Mouse (Mus musculus) hindbrain, embryonic 11.5 days (tissue): ENCODE measurements around the gene Cckbr. TPM values are rescaled to one million over a fixed set of nuclear protein-coding genes. Genes with fewer than 3 reads are reported as not detected.
"Not testable (repeated sequence)": the region's sequence is repeated elsewhere in the genome, so short reads cannot be mapped to it uniquely, and the experiment has no call there.

Source experiments
- ATAC-seq: fragments of 200-750 bp; cut with Nextera tagmentation; 2 replicates; pipeline ENCODE4 v1.8.0; 2017; ENCODE audit warnings: mild to moderate bottlenecking, moderate TSS enrichment, moderate library complexity; ENCODE audit not compliant: low FRiP score
- DNase-seq: peaks from one replicate; pipeline ENCODE4 v3.0.0-alpha.2; 2015; ENCODE audit warnings: low spot score
- H3K27ac ChIP-seq: fragments of 300-500 bp; sonication (generic); 2 replicates; pipeline ENCODE4 v1.5.1; 2014; ENCODE audit warnings: mild to moderate bottlenecking, low read depth, low read length
- H3K27me3 ChIP-seq: fragments of 300-500 bp; sonication (generic); 2 replicates; pipeline ENCODE4 v1.6.1; 2014; ENCODE audit warnings: mild to moderate bottlenecking, low read length, moderate library complexity, mixed read lengths; ENCODE audit not compliant: control insufficient read depth, insufficient read depth
- H3K36me3 ChIP-seq: fragments of 300-500 bp; sonication (generic); 2 replicates; pipeline ENCODE4 v1.6.1; 2014; ENCODE audit warnings: mild to moderate bottlenecking, low read length, moderate library complexity, mixed read lengths; ENCODE audit not compliant: control insufficient read depth, insufficient read depth
- H3K4me1 ChIP-seq: fragments of 300-500 bp; sonication (generic); replicated peaks from 2 replicates; pipeline ENCODE4 v1.6.1; 2014; ENCODE audit warnings: low read length, mixed read lengths; ENCODE audit not compliant: control insufficient read depth, insufficient read depth
- H3K4me2 ChIP-seq: fragments of 300-500 bp; sonication (generic); replicated peaks from 2 replicates; pipeline ENCODE4 v1.6.1; 2014; ENCODE audit warnings: mild to moderate bottlenecking, low read depth, low read length
- H3K4me3 ChIP-seq: fragments of 300-500 bp; sonication (generic); 2 replicates; pipeline ENCODE4 v1.5.1; 2014; ENCODE audit warnings: low read depth, low read length
- H3K9ac ChIP-seq: fragments of 300-500 bp; sonication (generic); 2 replicates; pipeline ENCODE4 v1.6.1; 2014; ENCODE audit warnings: low read depth, low read length
- H3K9me3 ChIP-seq: fragments of 300-500 bp; sonication (generic); 2 replicates; pipeline ENCODE4 v1.6.1; 2016; ENCODE audit warnings: low read length; ENCODE audit not compliant: control insufficient read depth
- WGBS: fragments of 180-500 bp; shearing (Covaris S2); extraction: QIAGEN DNeasy Blood & Tissue Kit; methylation state at CpG from one replicate; pipeline ENCODE4 v1.1.7; 2014; 5-methylcytosine and 5-hydroxymethylcytosine counted together
- polyA plus RNA-seq: library from polyadenylated mRNA; unstranded; fragments of >200 nt; fragmentation: Nextera tagmentation; extraction: Ambion mirVana; gene quantifications from 2 replicates; pipeline ENCODE4 v1.2.1, GENCODE M21; 2014

The Cckbr gene
- polyA plus RNA-seq, 1 experiment from 2014 or later, result 0.17 TPM

GRCm38 (mm10) chr7:105458546-105458945 is 33.0 kb downstream of the Cckbr start:
- no peaks in the 10 kb centered on the region for H3K4me1 ChIP-seq
- H3K27me3 ChIP-seq, result no peaks in the 10 kb centered on the region
- no peak overlapping the region for H3K9ac ChIP-seq
- no peak overlapping the region for H3K4me3 ChIP-seq
- no peak overlapping the region for H3K27ac ChIP-seq
- no peak overlapping the region for H3K4me2 ChIP-seq
- H3K9me3 ChIP-seq, result no peaks in the 10 kb centered on the region
- no peaks in the 10 kb centered on the region for H3K36me3 ChIP-seq
- no peak for ATAC-seq
- DNase-seq, result no peak

GRCm38 (mm10) chr7:105465505-105465904 is 40.0 kb downstream of the Cckbr start:
- 92% methylated on average over 5 of the region's 5 CpGs for WGBS
- H3K27ac ChIP-seq, H3K36me3 ChIP-seq, ATAC-seq, DNase-seq, H3K4me1 ChIP-seq, H3K4me3 ChIP-seq, H3K9me3 ChIP-seq, H3K9ac ChIP-seq, H3K27me3 ChIP-seq, H3K4me2 ChIP-seq: not testable (repeated sequence)

GRCm38 (mm10) chr7:105472607-105473006 is 47.1 kb downstream of the Cckbr start:
- Histone ChIP-seq H3K4me2 (no peak overlapping the region), H3K27ac (no peak overlapping the region), H3K4me1 (no peaks in the 10 kb centered on the region), H3K9me3 (no peaks in the 10 kb centered on the region), H3K36me3 (no peaks in the 10 kb centered on the region), H3K4me3 (no peak overlapping the region), H3K9ac (no peak overlapping the region), H3K27me3 (no peaks in the 10 kb centered on the region)
- 52% methylated on average over 1 of the region's 1 CpGs for WGBS
- DNase-seq (no peak), ATAC-seq (no peak)

GRCm38 (mm10) chr7:105474771-105475315 is 49.3 kb downstream of the Cckbr start:
- H3K4me3 ChIP-seq, result no peak overlapping the region
- H3K9ac ChIP-seq, result no peak overlapping the region
- ATAC-seq (no peak), DNase-seq (no peak)
- H3K4me2 ChIP-seq, result no peak overlapping the region
- WGBS, result 76% methylated on average over 4 of the region's 4 CpGs
- H3K9me3 ChIP-seq, result no peaks in the 10 kb centered on the region
- H3K27ac ChIP-seq, result no peak overlapping the region
- no peaks in the 10 kb centered on the region for H3K4me1 ChIP-seq
- no peaks in the 10 kb centered on the region for H3K27me3 ChIP-seq
- no peaks in the 10 kb centered on the region for H3K36me3 ChIP-seq

GRCm38 (mm10) chr7:105475396-105475949 is 49.9 kb downstream of the Cckbr start:
- H3K4me1 ChIP-seq, result 0 out of 2 replicates have a peak, but pooled peaks cover 3% of the 10 kb centered on the region
- ATAC-seq (no peak), DNase-seq (no peak)
- H3K9ac ChIP-seq, result no peak overlapping the region
- H3K27ac ChIP-seq, result no peak overlapping the region
- no peaks in the 10 kb centered on the region for H3K36me3 ChIP-seq
- H3K9me3 ChIP-seq, result no peaks in the 10 kb centered on the region
- 82% methylated on average over 7 of the region's 7 CpGs for WGBS
- H3K27me3 ChIP-seq, result no peaks in the 10 kb centered on the region
- no peak overlapping the region for H3K4me2 ChIP-seq
- H3K4me3 ChIP-seq, result no peak overlapping the region

GRCm38 (mm10) chr7:105476683-105477432 is 51.3 kb downstream of the Cckbr start:
- Histone ChIP-seq H3K27ac (no peak overlapping the region), H3K4me1 (0 out of 2 replicates have a peak, but pooled peaks cover 8% of the 10 kb centered on the region), H3K4me2 (no peak overlapping the region), H3K27me3 (no peaks in the 10 kb centered on the region; the same call in 1 of the 2 replicates), H3K9me3 (no peaks in the 10 kb centered on the region), H3K36me3 (no peaks in the 10 kb centered on the region), H3K9ac (no peak overlapping the region), H3K4me3 (no peak overlapping the region)
- DNase-seq (no peak), ATAC-seq (no peak)
- WGBS, result 88% methylated on average over 10 of the region's 10 CpGs

GRCm38 (mm10) chr7:105477433-105477700 is 51.8 kb downstream of the Cckbr start:
- 95% methylated on average over 1 of the region's 1 CpGs for WGBS
- H3K4me2 ChIP-seq, result no peak overlapping the region
- no peak for ATAC-seq
- no peak overlapping the region for H3K4me3 ChIP-seq
- H3K9me3 ChIP-seq, result no peaks in the 10 kb centered on the region
- H3K27me3 ChIP-seq, result no peaks in the 10 kb centered on the region; the same call in 1 of the 2 replicates
- DNase-seq, result no peak
- H3K9ac ChIP-seq, result no peak overlapping the region
- no peaks in the 10 kb centered on the region for H3K36me3 ChIP-seq
- no peak overlapping the region for H3K27ac ChIP-seq
- 0 out of 2 replicates have a peak, but pooled peaks cover 8% of the 10 kb centered on the region for H3K4me1 ChIP-seq

GRCm38 (mm10) chr7:105477841-105478240 is 52.3 kb downstream of the Cckbr start:
- Histone ChIP-seq H3K4me2 (no peak overlapping the region), H3K36me3 (no peaks in the 10 kb centered on the region), H3K9ac (no peak overlapping the region), H3K27me3 (no peaks in the 10 kb centered on the region; the same call in 1 of the 2 replicates), H3K4me1 (0 out of 2 replicates have a peak, but pooled peaks cover 8% of the 10 kb centered on the region), H3K4me3 (no peak overlapping the region), H3K9me3 (no peaks in the 10 kb centered on the region), H3K27ac (no peak overlapping the region)
- DNase-seq (peak; percentile 73), ATAC-seq (no peak)
- 69% methylated on average over 3 of the region's 3 CpGs for WGBS

- H3K4me1 ChIP-seq, result 0 out of 2 replicates have a peak, but pooled peaks cover 8% of the 10 kb centered on the region
- no peak overlapping the region for H3K4me3 ChIP-seq
- no peak overlapping the region for H3K4me2 ChIP-seq
- no peaks in the 10 kb centered on the region for H3K9me3 ChIP-seq
- H3K27me3 ChIP-seq, result no peaks in the 10 kb centered on the region; the same call in 1 of the 2 replicates
- H3K9ac ChIP-seq, result no peak overlapping the region
- 84% methylated on average over 8 of the region's 8 CpGs for WGBS
- H3K36me3 ChIP-seq, result no peaks in the 10 kb centered on the region
- no peak overlapping the region for H3K27ac ChIP-seq
- no peak for ATAC-seq
- no peak for DNase-seq
Measured at GRCm38 (mm10) chr7:105478344-105478743, 52.8 kb downstream of the Cckbr start.
